Mouse (Mus musculus): ENCODE measurements at regions not wholly inside any gene's neighbourhood (a gene's known extent, or its start where the extent isn't known, plus 50 kb on each side); places are given as distances from the start of the nearest gene placed in this dataset.

DNA sequence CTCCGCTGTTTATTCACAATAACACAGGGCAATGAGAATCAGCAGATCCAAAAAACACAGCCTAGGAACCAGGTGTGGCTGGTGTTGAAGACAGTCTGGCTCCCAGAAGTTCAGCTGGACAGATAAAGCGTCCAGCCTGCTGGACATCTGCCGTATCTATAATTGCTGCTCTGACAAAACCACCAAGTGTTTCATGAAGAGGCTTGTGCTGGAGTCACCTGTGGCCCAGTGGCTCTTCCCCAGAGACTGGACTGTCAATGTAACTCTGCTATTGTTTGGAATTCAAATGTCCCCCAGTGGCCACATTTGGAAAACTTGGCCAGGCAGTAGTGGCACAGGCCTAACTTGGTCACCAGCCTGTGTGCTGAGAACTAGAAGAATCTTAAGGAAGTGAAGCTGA, 247.0 kb upstream of the Cited2 start:
- no peak for TF ChIP-seq CTCF (IDR thresholded peaks at IDR 0.05; ENCODE audit: low read depth, low read length)
- no peak for TF ChIP-seq POLR2A (IDR thresholded peaks at IDR 0.05; ENCODE audit: extremely low read depth, insufficient read depth, low read length)
